ENCODE assay signal across 16 mouse cellular contexts in the genomic region with DNA sequence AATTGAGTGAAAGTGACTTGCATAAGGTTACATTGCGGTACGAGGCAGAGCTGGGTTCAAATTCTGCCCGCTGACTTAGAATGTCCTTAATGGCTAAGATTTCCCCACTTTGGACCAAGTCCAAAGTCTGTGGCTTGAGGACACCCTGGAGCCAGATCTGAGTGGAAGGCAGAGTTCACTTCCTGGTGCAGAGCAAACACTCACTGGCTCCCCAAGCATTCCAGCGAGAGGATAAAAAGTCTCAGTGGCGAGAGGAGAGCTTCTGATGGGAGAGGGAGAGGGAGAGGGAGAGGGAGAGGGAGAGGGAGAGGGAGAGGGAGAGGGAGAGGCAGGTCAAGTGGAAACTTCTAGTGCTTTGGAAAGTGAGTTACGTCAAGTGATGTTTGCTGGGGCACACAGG.
A peak's percentile ranks its signal among the peaks of the same experiment; 100 is the strongest.
DNase-seq lines count a peak whose midpoint lies in the region; ATAC-seq lines count a peak whose summit lies in the region.
"Had no signal": no experiment of that assay in that cellular context is flagged by ENCODE, and none has a peak within 500 bp of the region (broad histone marks: within the 10 kb centered on the region; RNA-seq: fewer than 3 reads in every experiment).

No protein-coding gene starts in this region.

- H3K9me3 ChIP-seq in kidney, embryonic 15.5 days (replicated peaks): no peaks in the 10 kb centered on the region
- no peaks in the 10 kb centered on the region for H3K9me3 ChIP-seq in lung, embryonic 16.5 days (ENCODE audit: control insufficient read depth, low read length)
- H3K9me3 ChIP-seq: embryonic facial prominence, embryonic 12.5 days; forebrain, embryonic 13.5 days; heart, embryonic 15.5 days; hindbrain, embryonic 13.5 days; midbrain, embryonic 13.5 days had no signal

- no peak overlapping the region for H3K9ac ChIP-seq in kidney, embryonic 15.5 days
- no peak overlapping the region for H3K9ac ChIP-seq in lung, embryonic 16.5 days (ENCODE audit: low read length)
- H3K9ac ChIP-seq: embryonic facial prominence, embryonic 12.5 days; forebrain, embryonic 13.5 days; heart, embryonic 15.5 days; hindbrain, embryonic 13.5 days; midbrain, embryonic 13.5 days had no signal

- H3K27me3 ChIP-seq in kidney, embryonic 15.5 days: no peaks in the 10 kb centered on the region
- no peaks in the 10 kb centered on the region for H3K27me3 ChIP-seq in lung, embryonic 16.5 days (ENCODE audit: control insufficient read depth, insufficient read depth, low read depth, low read length)
- H3K27me3 ChIP-seq: embryonic facial prominence, embryonic 12.5 days; forebrain, embryonic 13.5 days; hindbrain, embryonic 13.5 days; midbrain, embryonic 13.5 days had no signal

- H3K36me3 ChIP-seq in kidney, embryonic 15.5 days: no peaks in the 10 kb centered on the region
- no peaks in the 10 kb centered on the region for H3K36me3 ChIP-seq in lung, embryonic 16.5 days (ENCODE audit: control insufficient read depth, insufficient read depth, low read length)
- H3K36me3 ChIP-seq: embryonic facial prominence, embryonic 12.5 days; heart, embryonic 15.5 days; hindbrain, embryonic 13.5 days; midbrain, embryonic 13.5 days had no signal

- no peak overlapping the region for H3K4me2 ChIP-seq in kidney, embryonic 15.5 days
- H3K4me2 ChIP-seq in lung, embryonic 16.5 days (ENCODE audit: low read depth, low read length): 0 out of 2 replicates have a peak overlapping the region, but pooled peaks have one; percentile 24
- H3K4me2 ChIP-seq: embryonic facial prominence, embryonic 12.5 days; forebrain, embryonic 13.5 days; heart, embryonic 15.5 days; hindbrain, embryonic 13.5 days; midbrain, embryonic 13.5 days had no signal

- DNase-seq in kidney, adult 18-20 months: peak; percentile 19
- peak; percentile 42 for DNase-seq in kidney, adult 9 months
- DNase-seq in yolk sac, embryonic 10.5 days (ENCODE audit: low spot score): peak; percentile 71
- DNase-seq in left cerebral cortex, postnatal 10 days (ENCODE audit: extremely low spot score in 1 of 2, low spot score in 2 of 2): no peak
- no peak for DNase-seq in adrenal gland, adult (ENCODE audit: inconsistent age in 2 of 2, low spot score in 1 of 2)
- no peak for DNase-seq in cerebellum, adult 18-20 months
- DNase-seq: adrenal gland, adult 2 months; gastrocnemius, postnatal 10 days had no signal

- intact Hi-C loops in left cerebral cortex, postnatal 10 days (cut with DNase I): no loop called here

- H3K27ac ChIP-seq in kidney, embryonic 15.5 days: no peak overlapping the region
- peak overlapping the region; percentile 84 for H3K27ac ChIP-seq in lung, embryonic 16.5 days (ENCODE audit: low read length)
- H3K27ac ChIP-seq: embryonic facial prominence, embryonic 12.5 days; heart, embryonic 15.5 days; hindbrain, embryonic 13.5 days; layer of hippocampus, adult 2 months; midbrain, embryonic 13.5 days had no signal

- WGBS in kidney, embryonic 15.5 days: 59% methylated on average over 6 of the region's 6 CpGs
- 50% methylated on average over 5 of the region's 6 CpGs for WGBS in lung, embryonic 16.5 days

- ATAC-seq in kidney, embryonic 15.5 days (replicated peaks; ENCODE audit: low FRiP score): no peak
- ATAC-seq in lung, embryonic 16.5 days (ENCODE audit: low read depth): peak; percentile 84
- ATAC-seq: midbrain, embryonic 13.5 days had no signal

- no peak overlapping the region for H3K4me3 ChIP-seq in kidney, embryonic 15.5 days (replicated peaks)
- H3K4me3 ChIP-seq in lung, embryonic 16.5 days (ENCODE audit: low read length): no peak overlapping the region
- H3K4me3 ChIP-seq: embryonic facial prominence, embryonic 12.5 days; forebrain, embryonic 13.5 days; heart, embryonic 15.5 days; hindbrain, embryonic 13.5 days; layer of hippocampus, adult 2 months; midbrain, embryonic 13.5 days had no signal

- H3K4me1 ChIP-seq in kidney, embryonic 15.5 days: peaks cover 15% of the 10 kb centered on the region
- peaks cover 60% of the 10 kb centered on the region for H3K4me1 ChIP-seq in lung, embryonic 16.5 days (replicated peaks; ENCODE audit: control insufficient read depth, insufficient read depth, low read length)
- H3K4me1 ChIP-seq: heart, embryonic 15.5 days had no signal

Comparison
In these comparisons a context has a peak if more than half of its experiments do, and no peak if none do; other contexts are left out.
1. DNase-seq: peak in kidney, adult 18-20 months (single experiment), kidney, adult 9 months (single experiment) and yolk sac, embryonic 10.5 days (single experiment); none in left cerebral cortex, postnatal 10 days (0 of 2), adrenal gland, adult (0 of 2) and cerebellum, adult 18-20 months (0 of 2).